Mouse (Mus musculus) brain, embryonic 14.5 days (tissue): ENCODE results near the gene Ebf1.

Experiments
- CTCF ChIP-seq: fragments of 200-500 bp; IDR thresholded peaks from 2 replicates; pipeline ENCODE4 v1.5.1; 2012; ENCODE audit warnings: inconsistent platforms, mild to moderate bottlenecking, moderate library complexity, borderline replicate concordance; ENCODE audit not compliant: insufficient read depth, insufficient read length; ENCODE audit errors: extremely low read depth
- POLR2A ChIP-seq: fragments of 200-500 bp; IDR thresholded peaks from 2 replicates; pipeline ENCODE4 v1.6.1; 2012; ENCODE audit warnings: mild to moderate bottlenecking, inconsistent platforms, borderline replicate concordance; ENCODE audit not compliant: poor library complexity, insufficient read depth, insufficient read length, severe bottlenecking; ENCODE audit errors: extremely low read depth

GRCm38 (mm10) chr11:44804046-44804445 is 186.9 kb downstream of the Ebf1 start:
- no peak for TF ChIP-seq CTCF
- TF ChIP-seq POLR2A: no peak
